Mouse (Mus musculus) myocyte (in vitro differentiated cells): ENCODE results near the gene Cxcr5.

Source experiments
- CEBPB ChIP-seq: IDR thresholded peaks from 2 replicates; pipeline ENCODE4 v1.6.1; 2011; ENCODE audit warnings: mild to moderate bottlenecking, moderate library complexity; ENCODE audit not compliant: poor library complexity, insufficient read depth, severe bottlenecking
- E2F4 ChIP-seq: IDR thresholded peaks from one replicate; pipeline ENCODE4 v1.6.1; 2011; ENCODE audit warnings: mild to moderate bottlenecking, control low read depth, moderate library complexity; ENCODE audit not compliant: insufficient read depth
- MAX ChIP-seq: IDR thresholded peaks from one replicate; pipeline ENCODE4 v1.6.1; 2011; ENCODE audit warnings: low read depth, mild to moderate bottlenecking, control low read depth
- MYOD1 ChIP-seq, 3 experiments: IDR thresholded peaks; one replicate each; pipeline ENCODE4 v1.6.1; 2011; ENCODE audit warnings: control low read depth in 2 of 3, low read depth in 2 of 3, mild to moderate bottlenecking in 2 of 3, moderate library complexity in 1 of 3; ENCODE audit not compliant: insufficient read length in 2 of 3, control insufficient read depth in 1 of 3
- MYOG ChIP-seq, 3 experiments: IDR thresholded peaks; one replicate each; pipeline ENCODE4 v1.6.1; 2011; ENCODE audit warnings: control low read depth in 2 of 3, low read depth in 2 of 3, mild to moderate bottlenecking in 2 of 3; ENCODE audit not compliant: insufficient read length in 2 of 3, control insufficient read depth in 1 of 3, insufficient read depth in 1 of 3
- POLR2A ChIP-seq: IDR thresholded peaks from one replicate; pipeline ENCODE4 v1.6.1; 2011; ENCODE audit warnings: low read depth, mild to moderate bottlenecking, control low read depth, moderate library complexity; ENCODE audit not compliant: insufficient read length
- POLR2AphosphoS2 ChIP-seq: IDR thresholded peaks from one replicate; pipeline ENCODE4 v1.6.1; 2011; ENCODE audit warnings: low read depth, control low read depth; ENCODE audit not compliant: insufficient read length
- TCF12 ChIP-seq: IDR thresholded peaks from one replicate; pipeline ENCODE4 v1.6.1; 2011; ENCODE audit warnings: mild to moderate bottlenecking, control low read depth; ENCODE audit not compliant: poor library complexity, insufficient read depth, severe bottlenecking
- USF1 ChIP-seq: IDR thresholded peaks from one replicate; pipeline ENCODE4 v1.6.1; 2011; ENCODE audit warnings: low read depth, mild to moderate bottlenecking, control low read depth, moderate library complexity

GRCm38 (mm10) chr9:44517368-44517767, 44.3 kb downstream of the Cxcr5 start:
- TF ChIP-seq POLR2A = no peak
- no peak for TF ChIP-seq TCF12
- no peak for TF ChIP-seq POLR2AphosphoS2
- TF ChIP-seq MAX = no peak
- TF ChIP-seq E2F4 = no peak
- TF ChIP-seq USF1 = no peak
- TF ChIP-seq MYOD1 (IDR thresholded peaks at IDR 0.05; ENCODE audit: control insufficient read depth in 1 of 3, insufficient read length in 2 of 3, low read depth in 2 of 3) = no peak
- TF ChIP-seq CEBPB = no peak
- no peak for TF ChIP-seq MYOG (IDR thresholded peaks at IDR 0.05; ENCODE audit: control insufficient read depth in 1 of 3, insufficient read depth in 1 of 3, insufficient read length in 2 of 3, low read depth in 2 of 3)
